Mouse (Mus musculus): ENCODE measurements around the gene Ptprd. TPM values are rescaled to one million over a fixed set of nuclear protein-coding genes. Genes with fewer than 3 reads are reported as not detected.

Ptprd gene
- polyA plus RNA-seq, 1 experiment: 108 TPM

DNA sequence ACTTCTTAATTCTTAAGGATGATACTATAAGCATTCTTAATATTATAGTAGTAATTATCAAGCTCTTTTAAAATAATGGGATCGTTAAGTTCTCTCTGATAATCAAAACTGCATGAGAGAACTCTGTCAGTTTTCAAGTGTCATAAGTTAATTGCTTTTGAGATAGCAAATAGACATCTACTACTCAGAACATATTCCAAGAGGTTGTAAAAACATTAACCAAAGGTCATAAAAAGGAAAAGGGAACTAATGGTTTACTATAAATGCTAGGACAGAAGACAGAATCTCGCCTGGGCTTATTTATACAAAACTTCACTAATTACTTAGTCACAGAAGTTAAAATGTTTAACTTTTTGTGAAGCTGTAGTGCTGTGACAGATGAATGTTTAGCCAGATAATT lies 494.0 kb downstream of the Ptprd start:
- no peaks in the 10 kb centered on the region for H3K27me3 ChIP-seq (ENCODE audit: control insufficient read depth, insufficient read depth, low read length)
- DNase-seq: no peak
- H3K4me1 ChIP-seq (ENCODE audit: control insufficient read depth, insufficient read depth, low read length): no peaks in the 10 kb centered on the region
- H3K27ac ChIP-seq (ENCODE audit: insufficient read depth, low read length): no peak overlapping the region
- WGBS: 66% methylated on average over 2 of the region's 2 CpGs
- H3K4me3 ChIP-seq (replicated peaks; ENCODE audit: insufficient read depth, low read depth, low read length): no peak overlapping the region
- TF ChIP-seq CTCF (IDR thresholded peaks at IDR 0.05; ENCODE audit: borderline replicate concordance, insufficient read depth, low read depth, low read length) (no peak), POLR2A (IDR thresholded peaks at IDR 0.05; ENCODE audit: borderline replicate concordance, insufficient read depth, low read length) (no peak)

DNA sequence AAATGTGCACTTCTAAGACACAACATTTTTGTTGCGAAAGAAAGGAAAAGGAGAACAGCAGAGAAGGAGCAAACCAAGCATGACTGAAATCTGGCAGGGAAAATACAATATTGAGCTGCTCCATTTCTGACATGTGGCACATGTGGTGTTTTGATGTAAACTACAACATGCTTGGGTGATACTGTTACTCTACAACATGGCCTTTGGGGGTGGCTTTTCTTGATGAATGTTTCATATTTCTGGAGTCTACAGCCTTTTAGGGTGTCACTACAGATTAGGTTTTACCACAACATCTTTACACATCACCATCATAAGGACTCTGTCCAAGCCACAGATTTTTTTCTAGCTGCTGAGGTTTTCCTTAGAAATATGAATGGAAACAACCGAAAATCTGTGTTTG lies 501.5 kb downstream of the Ptprd start:
- no peak for DNase-seq
- Histone ChIP-seq H3K27me3 (ENCODE audit: control insufficient read depth, insufficient read depth, low read length) (no peaks in the 10 kb centered on the region), H3K27ac (ENCODE audit: insufficient read depth, low read length) (no peak overlapping the region), H3K4me3 (replicated peaks; ENCODE audit: insufficient read depth, low read depth, low read length) (no peak overlapping the region), H3K4me1 (ENCODE audit: control insufficient read depth, insufficient read depth, low read length) (no peaks in the 10 kb centered on the region)
- TF ChIP-seq POLR2A (IDR thresholded peaks at IDR 0.05; ENCODE audit: borderline replicate concordance, insufficient read depth, low read length): no peak
- no peak for TF ChIP-seq CTCF (IDR thresholded peaks at IDR 0.05; ENCODE audit: borderline replicate concordance, insufficient read depth, low read depth, low read length)
- WGBS: 71% methylated on average over 2 of the region's 2 CpGs

DNA sequence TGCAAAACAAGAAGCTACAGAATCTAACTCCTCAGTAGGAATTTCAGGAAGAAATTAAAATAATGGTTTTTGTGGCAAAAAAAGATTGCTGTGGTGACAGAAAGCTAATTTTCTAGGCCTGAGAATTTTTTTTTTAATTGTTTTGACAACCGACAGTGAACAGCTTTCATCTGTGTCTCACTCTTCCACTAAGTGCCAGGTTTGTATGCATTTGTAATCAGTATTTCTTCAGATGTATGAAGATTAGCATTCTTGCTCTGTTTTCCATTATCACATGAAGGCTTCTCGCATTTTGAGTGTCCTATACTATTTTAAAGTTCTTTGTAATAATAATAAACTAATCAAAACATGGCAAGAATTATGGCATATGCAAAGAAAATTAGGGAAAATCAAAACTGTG lies 513.5 kb downstream of the Ptprd start:
- Histone ChIP-seq H3K27me3 (ENCODE audit: control insufficient read depth, insufficient read depth, low read length) (no peaks in the 10 kb centered on the region), H3K4me1 (ENCODE audit: control insufficient read depth, insufficient read depth, low read length) (no peaks in the 10 kb centered on the region), H3K4me3 (replicated peaks; ENCODE audit: insufficient read depth, low read depth, low read length) (no peak overlapping the region), H3K27ac (ENCODE audit: insufficient read depth, low read length) (no peak overlapping the region)
- DNase-seq: no peak
- TF ChIP-seq POLR2A (IDR thresholded peaks at IDR 0.05; ENCODE audit: borderline replicate concordance, insufficient read depth, low read length) (no peak), CTCF (IDR thresholded peaks at IDR 0.05; ENCODE audit: borderline replicate concordance, insufficient read depth, low read depth, low read length) (no peak)
- WGBS: 66% methylated on average over 2 of the region's 2 CpGs

GRCm38 (mm10) chr4:77675798-77676197 lies 536.0 kb downstream of the Ptprd start:
- H3K27ac ChIP-seq (ENCODE audit: insufficient read depth, low read length): no peak overlapping the region
- H3K4me1 ChIP-seq (ENCODE audit: control insufficient read depth, insufficient read depth, low read length): no peaks in the 10 kb centered on the region
- H3K4me3 ChIP-seq (replicated peaks; ENCODE audit: insufficient read depth, low read depth, low read length): no peak overlapping the region
- DNase-seq: no peak
- TF ChIP-seq POLR2A (IDR thresholded peaks at IDR 0.05; ENCODE audit: borderline replicate concordance, insufficient read depth, low read length) (no peak), CTCF (IDR thresholded peaks at IDR 0.05; ENCODE audit: borderline replicate concordance, insufficient read depth, low read depth, low read length) (no peak)
- 85% methylated on average over 1 of the region's 1 CpGs for WGBS
- no peaks in the 10 kb centered on the region for H3K27me3 ChIP-seq (ENCODE audit: control insufficient read depth, insufficient read depth, low read length)

GRCm38 (mm10) chr4:77664761-77665160 lies 547.0 kb downstream of the Ptprd start:
- TF ChIP-seq CTCF (IDR thresholded peaks at IDR 0.05; ENCODE audit: borderline replicate concordance, insufficient read depth, low read depth, low read length): no peak
- TF ChIP-seq POLR2A (IDR thresholded peaks at IDR 0.05; ENCODE audit: borderline replicate concordance, insufficient read depth, low read length): no peak
- H3K4me3 ChIP-seq (replicated peaks; ENCODE audit: insufficient read depth, low read depth, low read length): no peak overlapping the region
- no peaks in the 10 kb centered on the region for H3K4me1 ChIP-seq (ENCODE audit: control insufficient read depth, insufficient read depth, low read length)
- H3K27ac ChIP-seq (ENCODE audit: insufficient read depth, low read length): no peak overlapping the region
- 14% methylated on average over 2 of the region's 2 CpGs for WGBS
- H3K27me3 ChIP-seq (ENCODE audit: control insufficient read depth, insufficient read depth, low read length): no peaks in the 10 kb centered on the region
- no peak for DNase-seq

DNA sequence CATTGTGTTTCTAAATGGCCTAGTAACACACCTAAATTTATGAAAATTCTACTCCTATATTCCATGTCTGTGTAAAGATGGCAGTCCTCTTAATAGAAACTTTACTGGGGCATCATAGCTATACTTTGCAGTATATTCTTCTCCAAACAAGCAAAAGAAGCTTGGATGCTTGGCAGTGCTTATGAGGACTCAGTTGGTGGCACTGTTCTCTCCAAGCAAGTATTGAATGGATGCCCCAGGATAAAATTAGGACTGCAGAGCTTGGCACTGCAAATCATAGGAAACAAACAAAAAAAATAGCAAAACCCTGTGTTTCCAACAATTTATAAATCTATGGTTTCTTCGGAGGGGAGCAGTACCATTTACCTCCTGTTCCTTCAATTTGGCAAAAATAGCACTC lies 549.5 kb downstream of the Ptprd start:
- H3K4me1 ChIP-seq (ENCODE audit: control insufficient read depth, insufficient read depth, low read length): no peaks in the 10 kb centered on the region
- DNase-seq: peak in 1 of 2 experiments; percentile 16
- WGBS: 8% methylated on average over 1 of the region's 1 CpGs
- no peak overlapping the region for H3K4me3 ChIP-seq (replicated peaks; ENCODE audit: insufficient read depth, low read depth, low read length)
- no peak for TF ChIP-seq CTCF (IDR thresholded peaks at IDR 0.05; ENCODE audit: borderline replicate concordance, insufficient read depth, low read depth, low read length)
- no peak overlapping the region for H3K27ac ChIP-seq (ENCODE audit: insufficient read depth, low read length)
- H3K27me3 ChIP-seq (ENCODE audit: control insufficient read depth, insufficient read depth, low read length): no peaks in the 10 kb centered on the region

DNA sequence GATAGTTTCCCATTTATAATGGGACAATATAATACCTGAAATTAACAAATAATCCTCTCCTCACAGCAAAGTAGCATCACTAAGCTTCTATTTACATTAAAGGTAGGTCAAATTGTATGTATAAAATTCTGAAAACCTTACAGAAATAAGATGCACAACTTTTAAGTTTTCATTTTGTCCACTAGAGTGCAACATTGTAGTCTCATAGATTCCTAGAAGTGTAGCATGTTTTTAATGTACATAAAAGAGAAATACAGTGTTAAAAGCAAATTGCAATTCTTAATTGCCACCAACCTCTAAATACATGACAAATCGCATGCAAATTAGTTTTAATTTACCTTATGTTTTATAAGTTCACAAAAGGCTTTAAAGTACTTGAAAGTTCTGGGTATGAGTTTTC lies 556.1 kb downstream of the Ptprd start:
- WGBS: 93% methylated on average over 1 of the region's 1 CpGs

GRCm38 (mm10) chr4:77649615-77650325 lies 562.0 kb downstream of the Ptprd start:
- no peaks in the 10 kb centered on the region for H3K4me1 ChIP-seq (ENCODE audit: control insufficient read depth, insufficient read depth, low read length)
- no peaks in the 10 kb centered on the region for H3K27me3 ChIP-seq (ENCODE audit: control insufficient read depth, insufficient read depth, low read length)
- H3K27ac ChIP-seq (ENCODE audit: insufficient read depth, low read length): no peak overlapping the region
- 86% methylated on average over 3 of the region's 3 CpGs for WGBS
- TF ChIP-seq CTCF (IDR thresholded peaks at IDR 0.05; ENCODE audit: borderline replicate concordance, insufficient read depth, low read depth, low read length) (no peak), POLR2A (IDR thresholded peaks at IDR 0.05; ENCODE audit: borderline replicate concordance, insufficient read depth, low read length) (no peak)
- no peak overlapping the region for H3K4me3 ChIP-seq (replicated peaks; ENCODE audit: insufficient read depth, low read depth, low read length)
- DNase-seq: no peak

More for the DNA sequence above, 556.1 kb downstream of the Ptprd start:
- Histone ChIP-seq H3K27me3 (ENCODE audit: control insufficient read depth, insufficient read depth, low read length) (no peaks in the 10 kb centered on the region), H3K27ac (ENCODE audit: insufficient read depth, low read length) (no peak overlapping the region), H3K4me1 (ENCODE audit: control insufficient read depth, insufficient read depth, low read length) (no peaks in the 10 kb centered on the region), H3K4me3 (replicated peaks; ENCODE audit: insufficient read depth, low read depth, low read length) (no peak overlapping the region)
- no peak for DNase-seq
- no peak for TF ChIP-seq CTCF (IDR thresholded peaks at IDR 0.05; ENCODE audit: borderline replicate concordance, insufficient read depth, low read depth, low read length)
- TF ChIP-seq POLR2A (IDR thresholded peaks at IDR 0.05; ENCODE audit: borderline replicate concordance, insufficient read depth, low read length): no peak
